Mouse (Mus musculus) v-Abl transformed pro-B cells (cell line): ENCODE data around the gene Epn1.

Experiments
- in situ Hi-C, 2 experiments: fragments of 400-800 bp; cut with MboI; formaldehyde crosslinking; loops; one replicate each; pipeline ENCODE4 v1.15.1; 2025; ENCODE audit not compliant: unreplicated experiment in 2 of 2

The Epn1 gene

GRCm38 (mm10) chr7:5080010-5080751 lies at the start of gene Epn1:
TSS of gene Epn1 (plus strand) at chr7:5080235.
- in situ Hi-C loops: loop anchor here in 1 of 2 experiments (10.0 kb wide), 1 partner anchor 1205 kb away; the partner anchor contains the start of gene Zfp667

GRCm38 (mm10) chr7:5030554-5031275 lies 49.3 kb upstream of the Epn1 start:
- in situ Hi-C loops: loop anchor here in 1 of 2 experiments (10.0 to 25.0 kb wide), 2 partner anchors 1124 to 1743 kb away; partner anchors contain the start of genes Myadm, Prkcg and Zfp787

- in situ Hi-C loops: loop anchor here in 1 of 2 experiments (10.0 to 25.0 kb wide), 2 partner anchors 1123 to 1744 kb away; partner anchors contain the start of genes Myadm, Prkcg and Zfp787
Observed at GRCm38 (mm10) chr7:5031496-5031895, 48.5 kb upstream of the Epn1 start.

DNA sequence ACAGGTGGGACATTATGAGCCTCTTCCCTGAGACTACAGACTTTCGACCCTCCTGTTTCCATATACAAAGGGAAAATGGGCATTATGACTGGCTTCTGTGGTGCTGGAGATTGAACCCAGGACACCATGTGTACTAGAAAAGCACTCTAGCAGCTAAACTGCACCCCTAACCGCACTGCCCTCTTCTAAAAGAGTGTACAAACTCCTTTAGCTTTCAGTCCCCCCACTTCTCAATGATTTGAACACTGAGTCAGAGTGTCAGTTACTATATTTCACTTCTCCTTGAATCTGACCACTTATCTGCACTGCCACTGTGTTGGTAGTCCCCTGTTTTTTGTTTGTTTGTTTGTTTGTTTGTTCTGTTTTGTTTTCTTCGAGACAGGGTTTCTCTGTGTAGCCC lies 46.2 kb upstream of the Epn1 start, which contains the start of gene 4632433K11Rik:
Gene 4632433K11Rik (plus strand): TSS at position 301 of the 400 bp plus-strand sequence.
- in situ Hi-C loops: loop anchor here in 1 of 2 experiments (10.0 to 25.0 kb wide), 2 partner anchors 1121 to 1747 kb away; partner anchors contain the start of genes Myadm, Prkcg and Zfp787

GRCm38 (mm10) chr7:5035628-5036027 lies 44.4 kb upstream of the Epn1 start:
- in situ Hi-C loops: loop anchor here in 1 of 2 experiments (10.0 to 25.0 kb wide), 2 partner anchors 1119 to 1748 kb away; partner anchors contain the start of genes Myadm, Prkcg and Zfp787

- in situ Hi-C loops: loop anchor here in 1 of 2 experiments (10.0 to 25.0 kb wide), 2 partner anchors 1119 to 1749 kb away; partner anchors contain the start of genes Myadm, Prkcg and Zfp787
Observed at GRCm38 (mm10) chr7:5036136-5036535, 43.9 kb upstream of the Epn1 start.

DNA sequence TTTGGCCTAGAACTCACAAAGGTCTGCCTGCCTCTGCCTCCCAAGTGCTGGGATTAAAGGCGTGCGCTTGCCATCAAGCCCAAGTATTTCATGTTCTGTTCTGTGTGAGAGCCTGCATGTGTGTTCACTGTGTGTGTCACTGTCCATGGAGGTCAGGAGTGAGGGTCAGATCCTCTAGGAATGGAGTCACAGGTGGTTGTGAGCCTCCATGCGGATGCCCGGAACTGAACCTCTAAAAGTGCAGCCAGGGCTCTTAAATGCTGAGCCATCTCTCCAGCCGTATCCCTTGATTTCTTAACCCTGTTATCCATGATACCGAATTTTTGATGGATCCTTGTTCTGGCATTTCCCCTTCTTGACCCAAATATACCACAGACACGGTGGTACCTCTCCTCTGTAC lies 43.0 kb upstream of the Epn1 start:
- in situ Hi-C loops: loop anchor here in 1 of 2 experiments (10.0 to 25.0 kb wide), 2 partner anchors 1118 to 1750 kb away; partner anchors contain the start of genes Myadm, Prkcg and Zfp787

DNA sequence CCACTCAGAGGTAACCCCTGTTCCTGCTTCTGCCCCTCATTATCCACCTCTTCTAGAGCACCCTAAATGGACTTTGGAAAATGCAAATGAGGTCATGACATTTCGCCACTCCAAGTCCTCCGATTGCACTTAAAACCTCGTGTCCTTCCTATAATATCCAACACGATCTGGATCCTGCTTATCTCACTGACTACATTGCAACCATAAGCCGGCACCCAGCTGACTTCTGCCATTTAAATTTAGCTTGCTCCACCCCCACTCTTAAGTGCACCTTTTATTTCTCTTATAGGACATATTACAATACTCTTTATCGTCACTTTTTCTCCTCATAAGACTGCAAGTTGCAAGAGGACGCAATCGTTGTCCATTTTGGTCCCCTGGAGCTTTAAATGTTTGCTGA lies 42.6 kb upstream of the Epn1 start:
- in situ Hi-C loops: loop anchor here in 1 of 2 experiments (10.0 to 25.0 kb wide), 2 partner anchors 1117 to 1750 kb away; partner anchors contain the start of genes Myadm, Prkcg and Zfp787

DNA sequence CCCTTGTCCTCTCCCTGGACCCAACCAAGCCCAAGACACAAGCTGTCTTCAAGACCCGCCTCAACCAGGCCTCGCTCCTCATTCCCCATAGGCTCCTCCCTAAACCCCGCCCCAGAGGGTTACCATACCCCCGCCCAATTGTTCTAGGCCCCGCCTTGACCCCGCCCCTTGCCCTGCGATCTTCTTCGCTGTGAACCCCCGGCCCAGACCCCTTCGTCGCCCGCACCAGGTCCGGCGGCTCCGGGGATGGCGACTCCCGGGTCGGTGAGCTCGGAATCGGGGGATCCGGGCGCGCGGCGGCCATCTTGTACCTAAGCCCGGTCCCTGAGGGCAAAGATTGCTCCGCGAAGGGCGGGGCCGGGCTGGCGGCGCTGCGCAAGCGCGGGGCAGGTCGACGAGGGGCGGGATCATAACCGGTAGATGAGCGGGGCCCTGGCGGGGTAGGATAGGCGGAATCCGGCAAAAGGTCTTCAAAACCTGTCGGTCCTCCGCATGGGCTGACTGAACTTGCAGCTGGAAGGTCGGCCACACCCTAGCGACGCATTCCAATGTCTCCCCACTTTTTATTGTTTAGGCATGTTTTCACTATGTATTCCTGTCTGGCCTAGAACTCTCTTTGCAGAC lies 41.8 kb upstream of the Epn1 start, which contains the start of gene Zfp784:
Gene Zfp784 (minus strand): TSS at position 338 of the 624 bp plus-strand sequence.
- in situ Hi-C loops: loop anchor here in 1 of 2 experiments (10.0 to 25.0 kb wide), 2 partner anchors 1117 to 1751 kb away; partner anchors contain the start of genes Myadm, Prkcg and Zfp787

DNA sequence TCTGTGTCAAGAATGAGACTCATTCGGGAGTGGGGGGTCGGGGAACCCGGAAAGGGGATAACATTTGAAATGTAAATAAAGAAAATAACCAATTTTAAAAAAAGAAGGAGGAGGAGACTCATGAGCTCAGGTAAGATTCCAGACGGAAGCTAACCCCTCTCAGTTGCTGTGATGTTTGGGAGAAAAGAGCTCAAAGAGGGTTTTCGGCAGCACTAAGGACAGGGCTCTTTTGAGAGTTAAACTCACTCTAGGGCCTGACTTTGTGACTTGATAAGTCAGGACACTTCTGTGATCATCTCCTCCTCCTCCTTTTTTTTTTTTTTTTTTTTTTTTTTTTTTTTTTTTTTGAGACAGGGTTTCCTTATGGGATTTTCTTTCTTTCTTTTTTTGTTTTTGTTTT lies 41.1 kb upstream of the Epn1 start:
- in situ Hi-C loops: loop anchor here in 1 of 2 experiments (10.0 to 25.0 kb wide), 2 partner anchors 1116 to 1752 kb away; partner anchors contain the start of genes Myadm, Prkcg and Zfp787

DNA sequence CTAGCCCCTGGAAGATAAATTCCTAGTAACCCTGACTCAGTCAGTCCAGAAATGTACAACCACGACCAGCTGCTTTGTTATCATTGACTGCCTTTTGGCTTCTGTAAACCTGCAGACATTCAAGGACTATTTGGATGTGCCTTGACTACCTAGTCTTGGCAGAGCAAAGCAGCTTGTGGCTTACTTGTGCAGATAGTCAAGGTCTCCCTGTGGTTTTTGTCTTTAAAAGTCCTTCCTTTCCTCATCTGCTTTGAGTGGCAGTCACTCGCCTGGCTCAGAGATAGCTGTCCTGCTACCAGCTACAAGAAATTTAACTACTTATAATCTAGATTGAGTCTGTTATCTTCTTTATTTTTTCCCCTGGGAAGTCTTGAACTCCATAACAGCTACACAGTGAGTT lies 35.1 kb upstream of the Epn1 start:
- in situ Hi-C loops: loop anchor here (5.0 to 25.0 kb wide), 3 partner anchors 103 to 1758 kb away; partner anchors contain the start of genes Galp (in 2 of the 2), Myadm (in 1 of the 2) and Prkcg (in 1 of the 2)

GRCm38 (mm10) chr7:5046112-5046511 lies 33.9 kb upstream of the Epn1 start:
- in situ Hi-C loops: loop anchor here (5.0 to 25.0 kb wide), 3 partner anchors 104 to 1759 kb away; partner anchors contain the start of genes Galp (in 2 of the 2), Myadm (in 1 of the 2) and Prkcg (in 1 of the 2)

DNA sequence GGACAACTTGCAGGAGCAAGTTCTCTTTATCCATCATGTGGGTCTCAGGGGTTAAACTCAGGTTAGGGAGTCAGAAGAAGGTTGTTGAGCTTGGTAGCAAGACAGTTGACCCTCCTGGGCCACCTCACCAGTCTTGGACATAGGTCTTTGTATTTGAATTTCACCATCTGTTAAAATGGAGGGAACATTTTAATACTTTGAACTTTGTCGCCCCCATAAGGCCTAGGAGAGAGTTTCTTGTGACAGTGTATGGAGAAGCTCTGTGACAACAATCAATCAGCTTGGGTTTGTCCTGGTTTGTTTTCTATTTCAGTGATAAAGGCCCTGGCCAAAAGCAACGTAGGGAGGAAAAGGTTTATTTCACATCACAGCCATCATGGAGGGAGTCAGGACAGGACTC lies 32.7 kb upstream of the Epn1 start:
- in situ Hi-C loops: loop anchor here (5.0 to 25.0 kb wide), 3 partner anchors 105 to 1760 kb away; partner anchors contain the start of genes Galp (in 2 of the 2), Myadm (in 1 of the 2) and Prkcg (in 1 of the 2)

DNA sequence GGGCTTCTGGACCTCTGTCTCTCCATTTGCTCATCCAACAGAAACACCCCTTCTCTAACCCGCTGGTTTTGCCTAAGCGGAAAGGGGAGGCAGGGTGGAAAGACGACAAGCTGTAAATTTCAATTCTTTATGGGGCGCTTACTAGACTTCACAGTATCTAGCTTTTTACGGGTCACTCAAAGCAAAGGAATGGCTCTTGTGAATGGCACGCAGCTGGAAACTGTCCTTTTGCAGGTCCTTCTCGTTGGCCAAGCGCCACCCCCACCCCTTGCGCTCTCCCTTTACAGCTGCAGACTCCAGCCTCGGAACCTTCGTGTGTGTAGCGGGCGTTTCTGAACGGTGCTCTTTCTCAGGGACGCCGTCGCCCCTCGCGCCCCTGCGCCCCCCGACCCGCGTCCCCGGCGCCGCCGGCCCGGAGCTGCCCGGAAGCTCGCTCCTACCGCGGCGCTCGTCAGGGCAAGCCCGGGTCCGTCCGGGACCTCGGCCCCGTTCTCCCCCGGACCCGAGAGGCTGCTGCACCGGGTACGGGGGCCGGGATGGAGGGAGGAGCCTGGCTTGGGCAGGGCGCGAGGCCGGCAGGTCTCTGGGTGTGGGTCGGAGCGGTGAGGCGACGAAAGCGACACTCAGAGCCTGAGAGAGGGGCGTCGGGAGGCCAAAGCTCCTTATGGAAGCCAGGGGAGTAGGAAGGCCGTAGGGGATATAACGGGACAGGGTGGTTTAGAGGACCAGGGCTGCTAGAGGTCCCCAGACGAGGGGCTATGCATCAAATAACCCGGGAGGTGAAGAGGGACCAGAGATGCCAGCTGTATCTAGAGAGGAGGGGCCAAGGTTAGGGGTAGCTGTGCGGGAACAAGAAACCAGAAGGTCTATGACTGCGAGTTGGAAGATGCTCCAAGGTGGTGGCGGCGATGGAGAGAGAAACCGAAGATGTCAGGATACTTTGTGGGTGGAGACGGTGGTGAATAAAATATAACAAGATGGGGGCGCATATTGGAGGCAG lies 28.5 kb upstream of the Epn1 start, which contains the start of gene Zfp580:
Gene Zfp580 (plus strand): TSS at position 346 of the 1,000 bp plus-strand sequence.
- in situ Hi-C loops: loop anchor here (10.0 to 25.0 kb wide), 2 partner anchors 389 to 507 kb away; partner anchors contain the start of genes Ppp6r1 (in 1 of the 2) and Syt5 (in 1 of the 2)

- in situ Hi-C loops: loop anchor here (10.0 to 25.0 kb wide), 2 partner anchors 390 to 508 kb away; partner anchors contain the start of genes Ppp6r1 (in 1 of the 2) and Syt5 (in 1 of the 2)
Observed at GRCm38 (mm10) chr7:5052438-5052837, 27.6 kb upstream of the Epn1 start.

DNA sequence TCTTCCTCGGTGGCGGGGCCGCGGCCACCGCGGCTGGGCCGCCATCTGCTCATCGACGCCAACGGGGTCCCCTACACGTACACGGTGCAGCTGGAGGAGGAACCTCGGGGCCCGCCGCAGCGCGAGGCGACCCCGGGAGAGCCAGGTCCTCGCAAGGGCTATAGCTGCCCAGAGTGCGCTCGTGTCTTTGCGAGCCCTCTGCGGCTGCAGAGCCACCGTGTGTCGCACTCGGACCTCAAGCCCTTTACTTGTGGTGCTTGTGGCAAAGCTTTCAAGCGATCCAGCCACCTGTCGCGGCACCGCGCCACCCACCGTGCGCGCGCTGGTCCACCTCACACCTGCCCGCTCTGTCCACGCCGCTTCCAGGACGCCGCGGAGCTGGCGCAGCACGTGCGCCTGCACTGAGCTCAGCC lies 27.1 kb upstream of the Epn1 start:
- in situ Hi-C loops: loop anchor here (10.0 to 25.0 kb wide), 2 partner anchors 391 to 508 kb away; partner anchors contain the start of genes Ppp6r1 (in 1 of the 2) and Syt5 (in 1 of the 2)

- in situ Hi-C loops: loop anchor here (10.0 to 25.0 kb wide), 2 partner anchors 391 to 509 kb away; partner anchors contain the start of genes Ppp6r1 (in 1 of the 2) and Syt5 (in 1 of the 2)
Observed at GRCm38 (mm10) chr7:5053456-5054179, 26.4 kb upstream of the Epn1 start.
